Mouse (Mus musculus) limb, embryonic 15.5 days (tissue): ENCODE results near the gene Kctd10. TPM values are rescaled to one million over a fixed set of nuclear protein-coding genes. Genes with fewer than 3 reads are reported as not detected.

Source experiments
- ATAC-seq: fragments of 200-750 bp; cut with Nextera tagmentation; 2 replicates; pipeline ENCODE4 v1.8.0; 2017; ENCODE audit warnings: low read depth, moderate TSS enrichment; ENCODE audit not compliant: insufficient number of reproducible peaks, low FRiP score, low TSS enrichment
- H3K27ac ChIP-seq: fragments of 300-500 bp; sonication (generic); 2 replicates; pipeline ENCODE4 v1.5.1; 2015; ENCODE audit warnings: moderate library complexity, mild to moderate bottlenecking, inconsistent platforms
- H3K27me3 ChIP-seq: fragments of 300-500 bp; sonication (generic); 2 replicates; pipeline ENCODE4 v1.6.1; 2015; ENCODE audit warnings: inconsistent platforms
- H3K36me3 ChIP-seq: fragments of 300-500 bp; sonication (generic); 2 replicates; pipeline ENCODE4 v1.6.1; 2015; ENCODE audit warnings: inconsistent platforms
- H3K4me1 ChIP-seq: fragments of 300-500 bp; sonication (generic); 2 replicates; pipeline ENCODE4 v1.6.1; 2015; ENCODE audit warnings: inconsistent platforms
- H3K4me2 ChIP-seq: fragments of 300-500 bp; sonication (generic); 2 replicates; pipeline ENCODE4 v1.6.1; 2015; ENCODE audit warnings: mild to moderate bottlenecking, inconsistent platforms
- H3K4me3 ChIP-seq: fragments of 300-500 bp; sonication (generic); 2 replicates; pipeline ENCODE4 v1.5.1; 2015; ENCODE audit warnings: mild to moderate bottlenecking, inconsistent platforms
- H3K9ac ChIP-seq: fragments of 300-500 bp; sonication (generic); 2 replicates; pipeline ENCODE4 v1.6.1; 2015; ENCODE audit warnings: inconsistent platforms
- H3K9me3 ChIP-seq: fragments of 300-500 bp; sonication (generic); 2 replicates; pipeline ENCODE4 v1.6.1; 2016; ENCODE audit warnings: inconsistent platforms
- WGBS: fragments of 180-500 bp; shearing (Covaris S2); methylation state at CpG from one replicate; pipeline ENCODE4 v1.1.7; 2015; 5-methylcytosine and 5-hydroxymethylcytosine counted together
- polyA plus RNA-seq: library from polyadenylated mRNA; unstranded; fragments of >200 nt; fragmentation: Nextera tagmentation; extraction: Ambion mirVana; gene quantifications from 2 replicates; pipeline ENCODE4 v1.2.1, GENCODE M21; 2015

The Kctd10 gene
- polyA plus RNA-seq, 1 experiment from 2014 or later, result 112 TPM

DNA sequence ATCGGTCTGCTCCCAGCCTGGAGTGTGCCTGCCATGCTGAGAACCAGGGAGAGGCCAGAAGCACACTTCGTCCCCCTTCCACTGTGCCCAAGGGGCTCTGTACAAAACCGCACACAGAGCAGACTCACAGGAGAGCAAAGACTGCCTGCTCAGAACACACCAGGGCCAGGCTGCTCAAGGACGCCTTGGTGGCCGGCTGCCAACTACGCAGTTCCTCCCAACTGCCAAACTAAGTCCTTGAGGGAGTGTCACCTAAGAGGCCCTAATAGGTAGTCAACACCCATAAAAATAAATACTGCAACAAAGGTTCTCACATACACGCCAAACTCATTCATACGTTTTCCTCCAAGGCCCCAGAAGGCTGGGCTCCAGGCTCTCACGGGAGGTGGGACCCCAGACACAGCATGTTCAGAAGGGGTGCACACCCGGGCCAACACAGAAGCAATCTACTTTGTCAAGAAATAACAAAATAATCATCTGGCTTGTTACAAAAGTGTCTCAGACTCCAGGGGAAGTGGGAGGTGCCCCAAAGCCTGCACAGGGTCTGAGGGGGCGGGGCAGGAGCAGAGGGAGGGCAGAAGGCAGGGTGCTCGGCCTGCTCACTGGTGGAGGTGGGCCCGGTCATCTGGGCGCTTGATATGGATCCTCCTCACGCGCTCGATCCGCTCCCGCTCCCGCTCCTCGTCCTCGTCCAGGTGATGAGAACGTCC lies 15.1 kb downstream of the Kctd10 start:
- Histone ChIP-seq H3K4me2 (no peak overlapping the region), H3K9ac (no peak overlapping the region)

DNA sequence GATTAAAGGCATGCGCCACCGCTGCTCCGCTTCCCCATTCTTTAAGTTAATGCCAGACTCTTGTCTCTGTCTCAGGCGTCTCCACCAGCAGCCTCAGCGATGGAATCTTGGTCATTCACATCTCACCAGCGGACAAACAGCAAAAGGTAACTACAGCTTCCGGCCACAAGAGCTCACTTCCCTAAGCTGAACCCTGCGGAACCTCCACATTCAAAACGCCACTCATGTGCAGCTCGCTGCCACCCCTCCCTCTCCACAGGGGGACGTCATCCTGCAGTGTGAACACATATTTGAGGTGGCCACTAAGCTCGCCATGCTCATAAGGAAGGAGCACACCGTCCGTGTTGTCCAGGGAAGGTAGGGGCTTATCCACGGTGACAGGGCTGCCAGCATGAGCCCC lies 19.3 kb downstream of the Kctd10 start:
- Histone ChIP-seq H3K4me3 (no peak overlapping the region), H3K4me2 (no peak overlapping the region)
- WGBS, result 87% methylated on average over 15 of the region's 15 CpGs

More for the DNA sequence above, 15.1 kb downstream of the Kctd10 start:
- H3K4me3 ChIP-seq, result no peak overlapping the region
- H3K27ac ChIP-seq, result peak overlapping the region; percentile 67
- H3K9me3 ChIP-seq, result no peaks in the 10 kb centered on the region
- peaks cover 35% of the 10 kb centered on the region for H3K4me1 ChIP-seq
- peaks cover 95% of the 10 kb centered on the region for H3K36me3 ChIP-seq
- H3K27me3 ChIP-seq, result no peaks in the 10 kb centered on the region
- WGBS, result 74% methylated on average over 23 of the region's 23 CpGs
- ATAC-seq, result peak; percentile 50; the same call in 1 of the 2 replicates

DNA sequence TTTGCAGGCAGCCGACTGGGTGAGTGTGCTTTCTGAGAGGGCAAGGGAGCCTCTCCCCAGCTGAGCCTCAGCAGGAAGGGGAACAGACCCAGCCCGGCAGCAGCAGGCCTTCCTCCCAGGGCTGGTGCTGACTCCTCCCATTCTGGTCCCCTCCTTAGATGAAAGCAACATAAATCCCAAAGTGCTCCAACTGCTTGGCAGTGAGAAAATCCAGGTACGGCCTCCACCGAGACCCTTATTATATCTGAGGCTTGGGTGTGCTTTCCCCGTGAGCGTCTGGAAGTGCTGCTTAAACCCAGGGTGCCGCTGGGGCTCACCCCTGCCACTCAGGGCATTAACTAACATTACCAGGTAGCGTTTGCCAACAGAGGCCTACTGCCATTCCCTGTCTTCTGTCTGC lies 20.7 kb downstream of the Kctd10 start:
- no peak for ATAC-seq
- WGBS, result 45% methylated on average over 8 of the region's 8 CpGs
- no peak overlapping the region for H3K4me2 ChIP-seq
- H3K9me3 ChIP-seq, result no peaks in the 10 kb centered on the region
- H3K36me3 ChIP-seq, result peaks cover 54% of the 10 kb centered on the region
- no peak overlapping the region; the same call in 1 of the 2 replicates for H3K27ac ChIP-seq
- H3K27me3 ChIP-seq, result no peaks in the 10 kb centered on the region
- peaks cover 27% of the 10 kb centered on the region for H3K4me1 ChIP-seq
- H3K4me3 ChIP-seq, result no peak overlapping the region
- no peak overlapping the region for H3K9ac ChIP-seq

More for the DNA sequence above, 19.3 kb downstream of the Kctd10 start:
- H3K4me1 ChIP-seq, result peaks cover 40% of the 10 kb centered on the region
- no peak overlapping the region for H3K9ac ChIP-seq
- no peaks in the 10 kb centered on the region for H3K9me3 ChIP-seq
- no peak for ATAC-seq
- peaks cover 68% of the 10 kb centered on the region for H3K36me3 ChIP-seq
- H3K27ac ChIP-seq, result no peak overlapping the region
- no peaks in the 10 kb centered on the region for H3K27me3 ChIP-seq

DNA sequence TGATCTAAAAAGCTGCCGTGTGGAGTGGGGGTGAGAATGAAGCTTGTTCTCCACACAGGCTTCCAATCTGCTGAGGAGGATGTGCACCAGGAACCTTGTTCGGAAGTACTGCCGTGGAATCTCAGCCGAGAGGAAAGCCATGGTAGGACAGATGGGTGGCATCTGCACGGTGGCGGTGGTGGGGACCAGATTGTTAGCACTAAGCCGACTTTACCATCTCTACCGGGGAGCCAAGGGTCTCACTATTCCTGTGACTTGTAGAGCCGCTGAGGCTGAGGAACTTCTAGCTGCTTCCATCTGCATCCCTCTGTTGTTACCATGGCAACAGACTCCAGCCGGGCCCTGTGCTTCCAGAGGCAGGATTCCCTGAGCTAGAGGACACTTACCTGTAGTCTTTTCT lies 21.5 kb downstream of the Kctd10 start:
- H3K9me3 ChIP-seq, result no peaks in the 10 kb centered on the region
- H3K27me3 ChIP-seq, result no peaks in the 10 kb centered on the region
- H3K4me1 ChIP-seq, result peaks cover 23% of the 10 kb centered on the region
- H3K27ac ChIP-seq, result no peak overlapping the region
- no peak overlapping the region for H3K4me2 ChIP-seq
- 72% methylated on average over 10 of the region's 10 CpGs for WGBS
- H3K4me3 ChIP-seq, result no peak overlapping the region
- no peak for ATAC-seq
- peaks cover 49% of the 10 kb centered on the region for H3K36me3 ChIP-seq
- no peak overlapping the region for H3K9ac ChIP-seq

DNA sequence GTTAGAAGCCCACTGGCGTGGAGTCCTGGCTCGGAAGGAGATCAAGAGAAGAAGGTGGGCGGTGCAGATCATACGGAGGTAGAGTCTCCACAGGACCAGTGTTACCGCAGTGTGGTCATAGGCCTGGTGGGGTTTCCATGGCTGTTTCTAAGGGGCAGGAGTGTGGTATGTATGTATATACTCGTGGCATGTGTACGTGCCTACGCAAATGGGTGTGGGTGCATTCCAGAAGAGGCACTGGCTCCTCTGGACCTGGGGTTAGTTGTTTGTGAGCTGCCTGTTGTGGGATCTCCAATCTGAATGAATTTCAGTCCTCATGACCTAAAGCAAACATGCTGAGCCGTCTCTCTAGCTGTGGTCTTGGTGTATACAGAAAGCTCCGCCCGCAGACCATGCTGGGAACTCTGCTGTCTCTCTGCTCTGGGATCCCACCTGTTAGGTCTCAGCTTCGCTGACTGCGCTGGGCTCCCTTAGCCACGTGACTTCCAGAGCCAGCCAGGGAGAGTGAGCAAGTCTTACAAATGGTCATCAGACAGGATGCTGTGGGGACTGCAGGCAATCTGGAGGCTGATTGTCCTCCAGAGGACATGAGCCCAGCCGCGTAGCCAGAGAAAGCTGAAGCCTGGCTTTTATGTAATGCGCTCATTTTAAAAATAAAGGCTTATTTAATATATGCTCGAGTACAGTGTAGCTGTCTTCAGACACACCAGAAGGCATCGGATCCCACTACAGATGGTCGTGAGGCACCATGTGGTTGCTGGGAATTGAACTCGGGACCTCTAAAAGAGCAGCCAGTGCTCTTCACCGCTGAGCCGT lies 23.2 kb downstream of the Kctd10 start:
- peak overlapping the region; percentile 84 for H3K27ac ChIP-seq
- no peak overlapping the region for H3K9ac ChIP-seq
- ATAC-seq, result peak; percentile 66
- 41% methylated on average over 23 of the region's 23 CpGs for WGBS
- peaks cover 20% of the 10 kb centered on the region for H3K4me1 ChIP-seq
- H3K9me3 ChIP-seq, result no peaks in the 10 kb centered on the region
- no peaks in the 10 kb centered on the region for H3K27me3 ChIP-seq
- peaks cover 32% of the 10 kb centered on the region for H3K36me3 ChIP-seq
- peak overlapping the region; percentile 27 for H3K4me2 ChIP-seq
- peak overlapping the region; percentile 13 for H3K4me3 ChIP-seq

DNA sequence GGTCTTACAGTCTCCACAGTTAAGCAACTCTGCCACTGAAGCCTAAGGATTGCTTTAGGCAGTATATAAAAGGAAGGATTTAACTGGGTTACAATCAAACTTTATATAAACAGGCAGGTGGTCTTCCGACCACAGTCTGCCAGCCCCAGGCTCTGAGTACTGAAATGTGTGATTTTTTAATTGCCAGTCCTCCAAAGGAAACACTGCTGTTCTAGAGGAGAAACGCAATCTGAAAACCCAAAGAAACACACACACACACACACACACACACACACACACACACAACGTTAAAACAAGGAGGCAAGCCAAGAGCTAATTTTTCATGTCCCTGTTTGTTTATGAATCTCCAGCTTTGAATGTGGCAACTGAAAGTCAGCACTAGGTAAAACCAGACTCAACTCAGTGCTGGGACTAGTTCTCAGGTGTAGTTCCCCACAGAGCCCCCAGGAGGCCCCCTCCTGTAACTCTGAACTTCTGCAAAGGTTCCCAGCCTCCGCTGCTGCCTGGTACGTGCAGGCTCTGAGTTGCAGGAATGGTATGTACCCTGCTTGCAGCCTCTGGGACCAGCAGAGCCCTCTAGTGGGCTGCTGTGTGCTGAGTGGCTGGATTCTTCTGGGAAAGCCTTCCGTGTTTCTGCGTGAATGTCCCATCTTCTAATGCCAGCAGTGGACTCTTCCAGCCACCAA lies 23.9 kb downstream of the Kctd10 start:
- H3K27me3 ChIP-seq, result 0 out of 2 replicates have a peak, but pooled peaks cover 2% of the 10 kb centered on the region
- H3K4me1 ChIP-seq, result peaks cover 20% of the 10 kb centered on the region
- peak overlapping the region; percentile 84 for H3K27ac ChIP-seq
- no peak overlapping the region for H3K9ac ChIP-seq
- 12% methylated on average over 7 of the region's 7 CpGs for WGBS
- peak overlapping the region; percentile 27 for H3K4me2 ChIP-seq
- H3K36me3 ChIP-seq, result peaks cover 24% of the 10 kb centered on the region
- no peaks in the 10 kb centered on the region for H3K9me3 ChIP-seq
- ATAC-seq, result peak; percentile 82
- peak overlapping the region; percentile 13 for H3K4me3 ChIP-seq

DNA sequence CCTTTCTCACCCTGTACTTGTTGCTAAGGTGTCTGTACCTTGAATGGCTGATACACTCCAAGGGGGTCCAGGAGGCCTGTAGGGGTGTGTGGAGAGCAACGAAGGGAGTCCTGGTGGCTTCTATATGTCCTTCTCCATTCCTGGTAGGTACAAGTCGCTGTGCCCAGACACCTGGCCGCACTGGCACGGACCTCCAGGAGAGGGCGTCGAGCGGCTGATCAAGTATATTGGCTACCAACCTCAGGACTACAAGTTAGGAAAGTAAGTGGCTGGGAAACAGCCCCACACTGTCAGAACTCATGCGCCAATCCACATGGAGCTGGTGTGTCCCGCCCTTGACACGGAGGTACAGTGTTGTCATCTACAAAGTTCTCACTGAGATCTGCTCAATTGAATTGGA lies 28.8 kb downstream of the Kctd10 start:
- Histone ChIP-seq H3K9ac (no peak overlapping the region), H3K27ac (no peak overlapping the region), H3K4me1 (peaks cover 5% of the 10 kb centered on the region), H3K9me3 (no peaks in the 10 kb centered on the region), H3K36me3 (no peaks in the 10 kb centered on the region), H3K4me3 (no peak overlapping the region), H3K27me3 (0 out of 2 replicates have a peak, but pooled peaks cover 7% of the 10 kb centered on the region), H3K4me2 (no peak overlapping the region)
- WGBS, result 62% methylated on average over 10 of the region's 10 CpGs
- ATAC-seq, result no peak

DNA sequence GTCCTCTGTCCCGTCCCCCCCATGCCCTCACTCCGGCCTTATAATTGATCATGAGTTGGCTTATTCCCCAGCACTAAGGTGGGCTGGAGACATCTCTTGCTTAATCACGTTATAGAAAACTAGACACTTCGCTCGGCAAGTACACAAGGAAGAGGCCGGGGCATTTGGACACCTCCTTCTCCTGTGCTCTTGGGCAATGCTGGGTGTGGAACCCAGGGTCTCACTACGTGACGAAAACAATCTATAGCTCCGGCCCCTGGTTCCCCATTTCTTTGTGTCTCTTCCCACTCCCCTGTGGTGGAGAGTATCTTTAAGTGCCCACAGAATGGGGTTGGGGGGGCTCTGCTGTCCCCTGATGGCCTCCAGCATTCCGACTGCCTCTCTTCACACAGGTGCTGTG lies 33.3 kb downstream of the Kctd10 start:
- no peak overlapping the region for H3K9ac ChIP-seq
- H3K27ac ChIP-seq, result no peak overlapping the region
- 0 out of 2 replicates have a peak, but pooled peaks cover 7% of the 10 kb centered on the region for H3K27me3 ChIP-seq
- H3K9me3 ChIP-seq, result no peaks in the 10 kb centered on the region
- no peaks in the 10 kb centered on the region for H3K36me3 ChIP-seq
- no peak overlapping the region for H3K4me2 ChIP-seq
- no peak for ATAC-seq
- WGBS, result 82% methylated on average over 10 of the region's 10 CpGs
- no peak overlapping the region for H3K4me3 ChIP-seq
- H3K4me1 ChIP-seq, result no peaks in the 10 kb centered on the region

DNA sequence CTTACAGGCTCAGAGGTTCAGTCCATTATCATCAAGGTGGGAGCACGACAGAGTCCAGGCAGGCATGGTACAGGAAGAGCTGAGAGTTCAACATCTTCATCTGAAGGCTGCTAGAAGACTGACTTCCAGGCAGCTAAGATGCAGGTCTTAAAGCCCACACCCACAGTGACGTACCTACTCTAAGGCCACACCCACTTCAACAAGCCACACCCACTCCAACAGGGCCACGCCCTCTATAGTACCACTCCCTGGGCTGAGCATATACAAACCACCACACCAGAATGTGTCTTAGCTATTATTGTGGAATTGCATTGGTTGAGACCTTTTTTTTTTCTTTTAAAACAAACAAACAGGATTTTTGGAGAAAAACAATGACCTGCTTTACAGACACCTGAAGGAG lies 34.8 kb downstream of the Kctd10 start:
- WGBS, result 55% methylated on average over 3 of the region's 3 CpGs
- Histone ChIP-seq H3K4me3 (no peak overlapping the region), H3K27ac (no peak overlapping the region), H3K9ac (no peak overlapping the region), H3K36me3 (no peaks in the 10 kb centered on the region), H3K4me1 (no peaks in the 10 kb centered on the region), H3K27me3 (0 out of 2 replicates have a peak, but pooled peaks cover 3% of the 10 kb centered on the region), H3K4me2 (no peak overlapping the region), H3K9me3 (no peaks in the 10 kb centered on the region)
- ATAC-seq, result no peak

DNA sequence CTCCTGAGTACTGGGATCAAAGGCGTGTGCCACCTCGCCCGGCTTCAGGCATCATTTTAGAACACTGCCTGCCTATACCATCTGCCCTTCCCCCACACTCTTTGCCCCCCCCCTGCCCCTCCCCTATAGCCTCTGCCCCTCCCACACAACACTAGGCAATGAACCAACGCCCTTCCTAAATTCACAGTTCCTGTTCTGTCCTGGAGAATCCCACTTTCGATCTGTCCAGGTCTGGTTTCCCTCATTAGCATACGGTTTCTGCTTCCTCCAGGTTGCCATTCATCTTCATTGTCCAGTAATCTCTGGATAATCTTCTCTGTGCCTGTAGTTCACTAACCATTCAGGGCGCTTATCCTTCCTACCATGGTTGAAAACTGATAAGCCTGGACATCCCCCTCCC lies 36.7 kb downstream of the Kctd10 start:
- Histone ChIP-seq H3K4me3 (no peak overlapping the region), H3K9ac (no peak overlapping the region), H3K9me3 (no peaks in the 10 kb centered on the region), H3K36me3 (no peaks in the 10 kb centered on the region), H3K27ac (no peak overlapping the region), H3K4me2 (no peak overlapping the region), H3K4me1 (no peaks in the 10 kb centered on the region), H3K27me3 (no peaks in the 10 kb centered on the region)
- 89% methylated on average over 7 of the region's 7 CpGs for WGBS
- ATAC-seq, result no peak

DNA sequence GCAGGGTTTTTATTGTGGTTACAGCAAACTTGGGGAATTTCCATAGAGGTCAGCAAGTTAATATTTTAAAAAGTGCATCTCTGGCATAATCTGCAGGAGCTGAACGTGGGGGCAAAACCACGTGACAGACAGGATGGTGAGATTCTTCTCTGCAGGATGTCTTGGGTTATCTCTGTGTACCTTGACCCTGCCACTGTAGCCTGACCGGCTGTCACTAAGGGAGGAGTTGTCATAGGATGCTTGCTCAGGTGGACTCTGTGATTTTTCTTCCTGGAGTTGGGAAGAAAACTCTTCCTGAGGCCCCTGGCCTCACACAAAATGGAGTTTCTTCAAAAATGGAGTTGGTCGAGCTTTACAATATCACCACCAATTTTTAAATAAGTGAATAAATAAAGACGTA lies 37.3 kb downstream of the Kctd10 start:
- no peaks in the 10 kb centered on the region for H3K4me1 ChIP-seq
- H3K27me3 ChIP-seq, result no peaks in the 10 kb centered on the region
- no peak overlapping the region for H3K9ac ChIP-seq
- ATAC-seq, result no peak
- H3K27ac ChIP-seq, result no peak overlapping the region
- 85% methylated on average over 5 of the region's 5 CpGs for WGBS
- H3K4me3 ChIP-seq, result no peak overlapping the region
- H3K36me3 ChIP-seq, result no peaks in the 10 kb centered on the region
- no peaks in the 10 kb centered on the region for H3K9me3 ChIP-seq
- no peak overlapping the region for H3K4me2 ChIP-seq
